Mouse (Mus musculus) liver, embryonic 14.5 days (tissue): ENCODE measurements at regions not wholly inside any gene's neighbourhood (a gene's known extent, or its start where the extent isn't known, plus 50 kb on each side); places are given as distances from the start of the nearest gene placed in this dataset.

Source experiments
- CTCF ChIP-seq: IDR thresholded peaks from 2 replicates; pipeline ENCODE4 v1.5.1; 2016; ENCODE audit warnings: antibody characterized with exemption, low read depth, control low read depth
- EP300 ChIP-seq: IDR thresholded peaks from 2 replicates; pipeline ENCODE4 v1.6.1; 2016; ENCODE audit warnings: antibody characterized with exemption, low read depth

GRCm38 (mm10) chr15:51392449-51393405 is 2492.0 kb upstream of the Gm7489 start:
- no peak for TF ChIP-seq CTCF
- no peak for TF ChIP-seq EP300
